Mouse (Mus musculus) frontal cortex, postnatal 10 days (tissue): ENCODE measurements around the gene Drp2.

Source experiments
- DNase-seq, 2 experiments: peaks; one replicate each; pipeline ENCODE4 v3.0.0; 2022; ENCODE audit warnings: low spot score in 2 of 2, mixed read lengths in 1 of 2

Gene Drp2

GRCm38 (mm10) chrX:134403863-134404583, at the start of gene Drp2:
Drp2 (plus strand) TSS chrX:134404551.
- peak in 1 of 2 experiments; percentile 12 for DNase-seq

DNA sequence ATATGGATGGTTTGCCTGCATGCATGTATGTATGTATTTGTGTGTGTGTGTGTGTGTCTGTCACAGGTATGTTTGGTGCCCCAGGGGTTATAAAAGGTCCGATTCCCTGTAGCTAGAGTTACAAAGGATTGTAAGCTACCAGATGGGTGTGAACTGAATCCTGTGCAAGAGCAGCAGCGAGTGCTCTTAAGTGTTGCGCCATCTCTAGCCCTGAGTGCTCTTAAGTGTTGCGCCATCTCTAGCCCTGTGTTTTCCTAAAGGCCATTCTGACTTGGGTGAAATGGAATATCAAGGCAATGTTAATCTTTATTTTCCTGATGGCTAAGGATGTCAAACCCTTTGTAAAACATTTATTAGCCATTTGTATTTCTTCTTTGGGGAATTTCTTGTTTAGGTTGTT, 45.0 kb upstream of the Drp2 start:
- DNase-seq = no peak

GRCm38 (mm10) chrX:134362156-134362555, 42.2 kb upstream of the Drp2 start:
- DNase-seq = no peak

- DNase-seq = no peak
Measured at GRCm38 (mm10) chrX:134365421-134365820, 38.9 kb upstream of the Drp2 start.

GRCm38 (mm10) chrX:134366547-134366946, 37.8 kb upstream of the Drp2 start:
- no peak for DNase-seq

DNA sequence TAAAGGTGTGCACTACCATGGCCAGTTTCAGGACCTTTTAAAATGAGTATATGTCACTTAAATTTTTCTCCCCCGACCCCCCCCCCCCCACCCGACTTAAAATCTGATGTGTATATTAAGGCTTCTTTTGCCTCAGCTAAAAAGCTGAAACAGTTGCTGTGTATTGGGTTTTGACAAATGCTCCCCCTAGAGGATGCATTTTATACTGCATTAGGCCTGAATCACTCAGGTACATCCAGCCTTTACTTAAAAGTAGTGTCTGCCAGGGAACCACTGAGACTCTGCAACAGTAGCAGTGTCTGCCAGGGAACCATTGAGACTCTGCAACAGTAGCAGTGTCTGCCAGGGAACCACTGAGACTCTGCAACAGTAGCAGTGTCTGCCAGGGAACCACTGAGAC, 33.1 kb upstream of the Drp2 start:
- no peak for DNase-seq

DNA sequence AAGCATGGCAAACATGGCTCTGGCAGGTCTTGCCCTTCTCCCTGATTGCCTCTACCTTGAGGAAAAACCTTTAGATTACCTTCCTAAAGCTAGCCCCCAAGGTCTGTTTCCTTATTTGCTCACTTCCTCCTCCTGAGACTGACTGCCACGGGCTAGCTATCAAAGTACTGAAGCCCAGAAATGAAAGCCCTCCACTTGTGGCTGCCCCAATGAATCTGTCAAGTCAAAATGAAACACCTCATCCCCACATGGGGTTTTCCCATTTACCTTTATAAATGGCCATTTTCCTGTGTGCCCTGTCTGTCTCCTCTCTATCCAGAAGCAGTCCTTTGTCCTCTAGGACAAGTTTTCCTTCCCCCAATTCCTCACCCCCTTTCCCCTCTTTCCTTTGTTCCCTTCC, 30.2 kb upstream of the Drp2 start:
- no peak for DNase-seq

GRCm38 (mm10) chrX:134384896-134385295, 19.5 kb upstream of the Drp2 start:
- DNase-seq = no peak

DNA sequence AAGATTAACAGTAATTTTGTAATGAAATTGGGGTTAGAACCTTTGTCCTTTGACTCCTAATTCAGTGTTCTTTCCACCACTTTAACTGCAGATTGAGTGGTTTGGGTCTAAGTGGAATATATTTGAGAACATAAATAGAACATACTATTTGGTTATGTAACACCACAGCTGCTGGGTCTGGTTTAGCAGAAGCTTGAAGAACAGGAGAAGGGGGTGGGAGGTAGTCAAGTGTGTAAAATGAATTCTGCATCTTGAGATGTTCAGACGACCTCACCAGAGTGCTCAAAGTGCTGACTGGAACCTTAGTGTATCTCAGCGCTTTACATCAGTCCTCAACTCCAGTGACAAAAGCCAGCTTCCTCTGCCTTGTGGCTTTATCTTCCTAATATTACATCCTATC, 5.4 kb upstream of the Drp2 start:
- no peak for DNase-seq

DNA sequence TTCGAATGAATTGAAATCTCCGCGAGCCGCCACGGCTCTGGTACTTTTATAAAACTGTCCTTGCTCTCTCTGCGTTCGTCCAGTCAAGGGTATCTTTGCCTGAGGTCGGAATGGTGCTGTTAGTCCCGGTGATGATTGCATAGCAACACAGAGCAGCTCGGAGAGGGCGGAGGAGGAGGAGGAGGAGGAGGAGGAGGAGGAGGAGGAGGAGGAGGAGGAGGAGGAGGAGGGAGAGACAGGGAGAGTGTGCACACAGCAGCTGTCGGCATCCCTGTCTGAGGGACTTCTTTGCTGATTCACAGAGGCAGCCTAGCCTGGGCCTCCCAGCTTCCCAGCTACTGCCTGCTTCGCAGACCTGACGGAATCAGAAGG, 219 bp downstream of the Drp2 start:
- DNase-seq = no peak

DNA sequence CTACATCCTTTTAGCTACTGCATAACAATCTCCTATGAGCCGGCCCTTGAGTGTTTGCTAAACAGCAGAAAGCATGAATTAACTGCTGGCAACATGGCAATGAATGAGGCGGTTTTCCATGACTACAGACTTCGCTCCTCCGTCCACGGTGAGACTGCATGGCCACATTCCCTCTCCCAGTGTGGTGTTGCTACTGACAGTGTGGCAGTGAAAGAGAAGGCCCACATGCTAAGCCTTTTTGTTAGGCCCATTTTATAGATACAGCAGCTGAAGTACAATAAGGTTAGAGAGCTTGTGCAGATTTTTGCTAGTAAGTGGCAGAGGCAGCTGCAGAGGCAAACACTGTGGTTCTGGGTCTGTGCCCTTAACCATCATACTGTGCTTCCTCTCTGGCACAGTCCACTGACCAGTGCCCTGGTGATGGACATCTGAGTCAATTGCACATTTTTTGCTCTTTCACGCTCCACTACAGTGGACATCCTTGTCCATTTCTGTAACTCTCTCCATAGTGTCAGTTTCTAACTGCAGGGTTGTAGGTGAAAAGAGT, 5.1 kb downstream of the Drp2 start:
- DNase-seq = no peak

DNA sequence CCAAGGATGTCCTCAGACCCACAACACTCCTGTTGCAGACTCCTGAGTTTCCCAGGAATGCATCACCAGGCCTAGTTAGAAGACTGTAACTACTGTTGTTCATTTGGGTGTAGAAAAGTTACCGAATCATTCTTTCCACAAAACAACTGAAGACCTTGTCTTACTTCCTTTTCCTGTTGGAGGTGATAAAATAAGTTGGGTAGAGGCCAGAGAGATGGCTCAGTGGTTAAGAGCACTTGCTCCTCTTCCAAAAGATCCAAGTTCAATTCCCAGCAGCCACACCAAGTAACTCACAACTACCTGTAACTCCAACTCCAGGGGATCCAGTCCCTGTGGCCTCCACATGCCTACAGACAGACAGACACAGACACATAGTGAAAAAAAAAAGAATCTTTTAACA, 7.7 kb downstream of the Drp2 start:
- no peak for DNase-seq

- DNase-seq = no peak
Measured at GRCm38 (mm10) chrX:134420097-134420496, 15.7 kb downstream of the Drp2 start.

DNA sequence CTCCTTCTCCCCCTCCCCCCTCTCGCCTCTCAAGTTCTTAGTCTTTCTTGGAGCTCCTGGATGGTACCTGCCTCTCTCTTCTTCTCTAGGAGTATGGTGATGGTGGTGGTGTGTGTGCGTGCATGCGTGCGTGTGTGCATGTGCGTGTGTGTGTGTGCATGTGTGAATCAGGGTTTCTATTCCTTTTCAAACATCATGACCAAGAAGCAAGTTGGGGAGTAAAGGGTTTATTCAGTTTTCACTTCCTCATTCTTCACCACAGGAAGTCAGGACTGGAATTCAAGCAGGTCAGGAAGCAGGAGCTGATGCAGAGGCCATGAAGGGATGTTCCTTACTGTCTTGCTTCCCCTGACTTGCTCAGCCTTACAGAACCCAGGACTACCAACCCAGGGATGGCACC, 19.9 kb downstream of the Drp2 start:
- DNase-seq = no peak

- no peak for DNase-seq
Measured at GRCm38 (mm10) chrX:134425798-134426197, 21.4 kb downstream of the Drp2 start.

- DNase-seq = no peak
Measured at GRCm38 (mm10) chrX:134426819-134427218, 22.5 kb downstream of the Drp2 start.

DNA sequence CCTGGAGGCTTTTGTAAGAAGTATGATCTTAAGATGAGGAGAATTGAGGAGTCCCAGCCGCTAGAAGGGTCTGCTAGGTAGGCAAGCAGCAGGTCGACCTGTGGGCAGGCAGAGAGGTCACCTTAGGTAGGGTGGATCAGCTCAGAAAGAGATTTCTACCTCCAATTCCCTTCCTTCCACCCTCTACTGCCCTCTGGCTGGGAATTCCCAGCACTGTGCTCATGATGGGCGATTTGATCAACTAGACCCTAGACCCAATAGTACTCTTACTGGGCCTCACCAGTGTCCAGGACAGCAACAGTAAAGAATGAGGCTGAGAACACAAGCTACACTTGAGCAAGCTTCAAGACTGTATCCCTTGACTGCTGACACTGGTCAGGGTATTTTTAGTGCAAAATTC, 23.0 kb downstream of the Drp2 start:
- DNase-seq = no peak

- no peak for DNase-seq
Measured at GRCm38 (mm10) chrX:134474988-134475710, 70.8 kb downstream of the Drp2 start.

DNA sequence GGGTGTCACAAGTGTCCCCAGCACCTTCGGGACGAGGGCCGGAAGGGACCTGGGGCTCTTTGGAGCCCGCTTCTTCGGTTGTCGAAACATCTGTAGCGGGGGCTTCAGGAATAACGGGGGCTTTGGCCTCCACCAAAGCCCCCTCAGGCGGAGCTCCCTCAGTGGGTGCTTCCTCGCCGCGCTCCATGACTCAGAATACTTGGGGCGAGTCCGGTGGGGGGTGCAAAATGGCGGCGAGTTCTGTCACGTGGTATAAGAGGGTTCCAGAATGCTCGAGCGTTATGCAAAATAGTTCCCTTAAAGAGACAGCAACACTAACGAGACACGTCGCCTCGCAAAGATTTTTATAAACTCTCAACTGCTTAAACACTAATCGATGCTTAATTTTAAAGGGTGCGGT, 71.9 kb downstream of the Drp2 start, which contains the start of gene Taf7l:
Taf7l (minus strand) TSS at position 201 of the 400 bp plus-strand sequence.
- no peak for DNase-seq

DNA sequence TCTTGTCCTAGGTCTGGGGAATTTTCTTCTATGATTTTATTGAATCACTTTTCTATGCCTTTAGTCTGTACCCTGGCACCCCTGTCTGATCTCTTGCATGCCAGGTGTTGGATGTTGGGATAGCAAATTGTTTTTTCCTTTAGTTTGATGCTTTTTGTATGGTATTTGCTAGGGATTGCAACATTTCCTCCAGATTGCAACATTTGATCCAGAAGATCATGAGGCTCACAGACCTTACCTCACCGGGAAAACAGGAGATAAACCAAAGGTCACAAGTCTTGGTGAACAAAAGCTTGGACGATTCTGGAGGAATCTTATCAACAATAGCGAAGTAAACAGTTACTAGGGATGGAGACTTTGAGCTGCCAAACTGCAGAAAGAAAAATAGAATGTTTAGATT, 77.4 kb downstream of the Drp2 start:
- no peak for DNase-seq

DNA sequence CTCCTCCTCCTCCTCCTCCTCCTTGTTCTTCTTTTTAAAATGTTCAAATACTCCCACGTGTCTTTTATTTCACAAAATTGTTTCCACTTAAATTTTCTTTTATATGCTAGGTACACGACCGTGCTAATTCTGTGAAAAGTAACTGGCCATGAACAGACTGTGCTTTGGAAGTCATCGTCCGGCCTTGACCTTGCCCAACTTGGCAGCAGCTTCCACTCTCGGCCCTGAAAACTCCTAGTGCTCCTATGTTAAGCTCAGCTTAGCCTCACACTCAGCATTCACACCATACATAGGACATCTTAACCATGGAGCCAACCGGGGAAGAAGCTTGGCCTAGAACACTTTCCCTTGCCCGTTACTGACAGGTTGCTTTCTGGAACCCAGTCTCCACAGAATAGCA, 96.3 kb downstream of the Drp2 start:
- no peak for DNase-seq
